Mouse (Mus musculus) liver, postnatal 0 days (tissue): ENCODE data around the gene Ttc25.

Source experiments
- CTCF ChIP-seq: sonication (generic); IDR thresholded peaks from 2 replicates; pipeline ENCODE4 v1.5.1; 2016; ENCODE audit warnings: antibody characterized with exemption, low read depth
- EP300 ChIP-seq: IDR thresholded peaks from 2 replicates; pipeline ENCODE4 v1.6.1; 2016; ENCODE audit warnings: antibody characterized with exemption, low read depth, mild to moderate bottlenecking

DNA sequence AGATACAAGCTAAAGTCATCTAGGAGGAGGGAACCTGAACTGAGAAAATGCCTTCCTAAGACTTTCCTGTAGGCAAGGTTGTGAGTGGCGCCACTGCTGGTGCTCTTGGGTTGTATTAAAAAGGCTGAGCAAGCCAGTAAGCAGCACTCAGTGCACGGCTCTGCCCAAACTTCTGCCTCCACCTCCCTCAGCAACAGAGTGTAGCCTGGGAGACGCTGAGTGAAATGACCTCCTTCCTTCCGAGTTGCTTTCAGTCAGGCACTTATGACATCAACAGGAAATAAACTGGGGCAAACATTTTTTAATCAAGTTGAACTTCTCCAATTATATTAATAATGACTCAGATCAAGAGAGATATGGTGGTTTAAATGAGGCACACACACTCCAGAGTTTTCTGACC, 63.4 kb downstream of the Ttc25 start:
- TF ChIP-seq CTCF (no peak), EP300 (no peak)
